Mouse (Mus musculus) thymus, adult 2 months (tissue): Measurements from ENCODE around the gene Mgat4c.

Experiments used
- CTCF ChIP-seq: fragments of 200-500 bp; IDR thresholded peaks from 2 replicates; pipeline ENCODE4 v1.5.1; 2012; ENCODE audit warnings: mild to moderate bottlenecking, control low read depth, low read length, moderate library complexity, borderline replicate concordance; ENCODE audit not compliant: control insufficient read depth, poor library complexity, insufficient read depth; ENCODE audit errors: extremely low read depth
- POLR2A ChIP-seq: fragments of 200-500 bp; IDR thresholded peaks from 2 replicates; pipeline ENCODE4 v1.6.1; 2012; ENCODE audit warnings: mild to moderate bottlenecking, low read length, control low read depth, moderate library complexity; ENCODE audit not compliant: control insufficient read depth, poor library complexity, insufficient read depth; ENCODE audit errors: extremely low read depth

- TF ChIP-seq POLR2A, result no peak
- TF ChIP-seq CTCF, result no peak
Observed at GRCm38 (mm10) chr10:101827944-101828343, 146.7 kb downstream of the Mgat4c start.
